Mouse (Mus musculus): Measurements from ENCODE around the gene Avl9.

Gene Avl9

GRCm38 (mm10) chr6:56794834-56795233 is 80.1 kb downstream of the Avl9 start:
- DNase-seq (ENCODE audit: low spot score) = no peak

DNA sequence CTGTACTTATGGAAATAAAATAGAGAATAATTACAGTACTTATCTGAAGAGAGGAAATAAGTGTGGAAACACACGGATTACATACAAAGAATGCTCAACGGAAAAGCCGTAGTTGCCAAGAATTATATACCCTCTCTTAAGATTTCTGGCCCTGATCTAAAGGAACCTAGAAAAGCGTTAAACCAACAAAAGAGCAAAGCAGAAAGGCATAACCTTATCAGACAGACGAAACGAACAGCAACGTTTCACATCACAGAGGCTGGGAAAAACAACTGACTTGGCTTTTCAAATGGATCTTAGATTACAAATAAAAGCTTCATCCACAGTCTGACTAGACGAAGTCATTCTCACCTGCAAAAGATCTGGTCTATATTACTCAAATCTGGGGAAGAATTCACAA is 81.5 kb downstream of the Avl9 start:
- no peak for DNase-seq (ENCODE audit: low spot score)

DNA sequence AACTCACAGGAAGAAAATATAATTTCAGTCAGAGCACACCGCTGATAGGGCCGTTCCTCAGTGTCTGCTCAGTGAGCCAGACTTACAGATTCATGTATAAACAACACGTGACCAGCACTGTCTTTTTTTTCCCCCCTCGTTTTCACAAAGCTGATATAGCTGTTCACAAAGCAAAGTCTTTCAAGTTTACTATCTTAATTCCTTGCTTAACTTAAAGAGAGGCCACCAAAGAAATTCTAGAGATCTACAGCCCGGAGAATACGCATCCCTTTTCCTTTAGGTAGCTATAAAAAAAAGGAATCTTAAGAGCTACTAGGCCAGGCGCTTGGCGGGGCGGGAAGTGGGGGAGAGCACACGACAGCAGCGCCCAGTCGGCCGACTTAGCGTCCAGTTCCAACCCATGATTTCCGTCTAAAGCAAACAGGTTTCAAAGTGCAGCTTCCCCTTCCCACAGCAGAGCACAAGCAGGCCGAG is 82.0 kb downstream of the Avl9 start:
- DNase-seq (ENCODE audit: low spot score) = no peak

GRCm38 (mm10) chr6:56797311-56798151 is 82.8 kb downstream of the Avl9 start, which contains the start of gene Kbtbd2:
Gene Kbtbd2, minus strand, starts transcription at chr6:56797813.
- peak; percentile 95 for DNase-seq (ENCODE audit: low spot score)

- no peak for DNase-seq (ENCODE audit: low spot score)
These were observed 83.4 kb downstream of the Avl9 start for GRCm38 (mm10) chr6:56798152-56798465.

- DNase-seq (ENCODE audit: low spot score) = no peak
These were observed 90.3 kb downstream of the Avl9 start for GRCm38 (mm10) chr6:56805026-56805425.

GRCm38 (mm10) chr6:56806195-56806594 is 91.5 kb downstream of the Avl9 start:
- DNase-seq (ENCODE audit: low spot score) = no peak

- DNase-seq (ENCODE audit: low spot score) = no peak
These were observed 94.0 kb downstream of the Avl9 start for GRCm38 (mm10) chr6:56808656-56809055.

All from ovary, postnatal 36 days (tissue).